Mouse (Mus musculus): ENCODE results near the gene Tmie. TPM values are rescaled to one million over a fixed set of nuclear protein-coding genes. Genes with fewer than 3 reads are reported as not detected.

The Tmie gene
- total RNA-seq, 2 experiments from 2014 or later = 4.1 to 4.5 TPM

- DNase-seq (ENCODE audit: low spot score in 2 of 2) = no peak
- intact Hi-C loops (cut with DNase I) = no loop called here
These were observed 11.3 kb upstream of the Tmie start for GRCm38 (mm10) chr9:110891077-110891828.

GRCm38 (mm10) chr9:110890026-110890783, 10.3 kb upstream of the Tmie start:
- intact Hi-C loops (cut with DNase I) = no loop called here
- no peak for DNase-seq (ENCODE audit: low spot score in 2 of 2)

- DNase-seq (ENCODE audit: low spot score in 2 of 2) = no peak
- intact Hi-C loops (cut with DNase I) = no loop called here
These were observed 9.0 kb upstream of the Tmie start for GRCm38 (mm10) chr9:110888935-110889334.

- intact Hi-C loops (cut with DNase I) = no loop called here
- DNase-seq (ENCODE audit: low spot score in 2 of 2) = no peak
These were observed 7.7 kb upstream of the Tmie start for GRCm38 (mm10) chr9:110887388-110888303.

- DNase-seq (ENCODE audit: low spot score in 2 of 2) = no peak
- intact Hi-C loops (cut with DNase I) = no loop called here
These were observed 2.0 kb upstream of the Tmie start for GRCm38 (mm10) chr9:110881953-110882352.

- intact Hi-C loops (cut with DNase I) = no loop called here
These were observed 859 bp upstream of the Tmie start for GRCm38 (mm10) chr9:110880772-110881171.

GRCm38 (mm10) chr9:110879191-110879920, 557 bp downstream of the Tmie start, which contains the start of gene Als2cl:
Gene Als2cl (plus strand): TSS chr9:110879870.
- DNase-seq (ENCODE audit: low spot score in 2 of 2) = peak in 1 of 2 experiments; percentile 19
- intact Hi-C loops (cut with DNase I) = loop anchor here (10.0 kb wide), 1 partner anchor 245 kb away; no protein-coding TSS in a partner anchor

More at GRCm38 (mm10) chr9:110880772-110881171, 859 bp upstream of the Tmie start:
- no peak for DNase-seq (ENCODE audit: low spot score in 2 of 2)

- peak; percentile 35 to 49 for DNase-seq (ENCODE audit: low spot score in 2 of 2)
- intact Hi-C loops (cut with DNase I) = loop anchor here (10.0 kb wide), 1 partner anchor 243 kb away; no protein-coding TSS in a partner anchor
These were observed 2.0 kb downstream of the Tmie start for GRCm38 (mm10) chr9:110877888-110878287.

GRCm38 (mm10) chr9:110877353-110877752, 2.6 kb downstream of the Tmie start:
- DNase-seq (ENCODE audit: low spot score in 2 of 2) = no peak
- intact Hi-C loops (cut with DNase I) = loop anchor here (10.0 kb wide), 1 partner anchor 243 kb away; no protein-coding TSS in a partner anchor

- intact Hi-C loops (cut with DNase I) = loop anchor here (10.0 kb wide), 1 partner anchor 240 kb away; no protein-coding TSS in a partner anchor
These were observed 4.6 kb downstream of the Tmie start for GRCm38 (mm10) chr9:110875288-110875695.

GRCm38 (mm10) chr9:110874660-110875191, 5.2 kb downstream of the Tmie start:
- DNase-seq (ENCODE audit: low spot score in 2 of 2) = no peak
- intact Hi-C loops (cut with DNase I) = loop anchor here (5.0 to 10.0 kb wide), 2 partner anchors 157 to 240 kb away; no protein-coding TSS in a partner anchor

More at GRCm38 (mm10) chr9:110875288-110875695, 4.6 kb downstream of the Tmie start:
- DNase-seq (ENCODE audit: low spot score in 2 of 2) = no peak

- DNase-seq (ENCODE audit: low spot score in 2 of 2) = peak; percentile 74 to 91
- intact Hi-C loops (cut with DNase I) = loop anchor here (5.0 to 10.0 kb wide), 2 partner anchors 157 to 239 kb away; no protein-coding TSS in a partner anchor
These were observed 5.9 kb downstream of the Tmie start for GRCm38 (mm10) chr9:110873681-110874659.

GRCm38 (mm10) chr9:110871030-110871429, 8.9 kb downstream of the Tmie start:
- peak; percentile 65 to 78 for DNase-seq (ENCODE audit: low spot score in 2 of 2)
- intact Hi-C loops (cut with DNase I) = loop anchor here (2.0 to 10.0 kb wide), 3 partner anchors 90 to 236 kb away; no protein-coding TSS in a partner anchor

GRCm38 (mm10) chr9:110858967-110859596, 20.8 kb downstream of the Tmie start:
- intact Hi-C loops (cut with DNase I) = no loop called here
- DNase-seq (ENCODE audit: low spot score in 2 of 2) = no peak

- no peak for DNase-seq (ENCODE audit: low spot score in 2 of 2)
- intact Hi-C loops (cut with DNase I) = no loop called here
These were observed 21.4 kb downstream of the Tmie start for GRCm38 (mm10) chr9:110858523-110858922.

- no peak for DNase-seq (ENCODE audit: low spot score in 2 of 2)
- intact Hi-C loops (cut with DNase I) = no loop called here
These were observed 22.0 kb downstream of the Tmie start, which contains the start of gene Prss50 for GRCm38 (mm10) chr9:110857781-110858472. Gene Prss50 (plus strand): TSS chr9:110857967.

Data from left cerebral cortex, postnatal 14 days (tissue).